Mouse (Mus musculus) bone marrow, adult 2 months (tissue): ENCODE measurements around the gene Usmg5. TPM values are rescaled to one million over a fixed set of nuclear protein-coding genes. Genes with fewer than 3 reads are reported as not detected.

Source experiments
- H3K27ac ChIP-seq: fragments of 200-500 bp; 2 replicates; pipeline ENCODE4 v1.5.1; 2012; ENCODE audit warnings: low read depth, mild to moderate bottlenecking, control low read depth, inconsistent platforms, low read length; ENCODE audit not compliant: control insufficient read depth, poor library complexity, insufficient read depth
- H3K4me1 ChIP-seq: fragments of 200-500 bp; 2 replicates; pipeline ENCODE4 v1.6.1; 2011; ENCODE audit warnings: low read length; ENCODE audit not compliant: control insufficient read depth, insufficient read depth
- H3K4me3 ChIP-seq: fragments of 200-500 bp; replicated peaks from 2 replicates; pipeline ENCODE3; 2011; ENCODE audit warnings: mild to moderate bottlenecking, low read depth, low read length, control low read depth; ENCODE audit not compliant: control insufficient read depth
- CTCF ChIP-seq: fragments of 200-500 bp; IDR thresholded peaks from 2 replicates; pipeline ENCODE4 v1.5.1; 2011; ENCODE audit warnings: low read length, control low read depth; ENCODE audit not compliant: control insufficient read depth, insufficient read depth
- POLR2A ChIP-seq: fragments of 200-500 bp; IDR thresholded peaks from 2 replicates; pipeline ENCODE4 v1.6.1; 2011; ENCODE audit warnings: low read depth, mild to moderate bottlenecking, control low read depth, low read length, borderline replicate concordance; ENCODE audit not compliant: control insufficient read depth
- WGBS: fragments of 180-500 bp; shearing (Covaris S2); methylation state at CpG from one replicate; pipeline ENCODE4 v1.1.7; 2018; 5-methylcytosine and 5-hydroxymethylcytosine counted together
- polyA plus RNA-seq: library from polyadenylated mRNA; stranded (reverse); fragments of >200 nt; gene quantifications from 2 replicates; pipeline ENCODE4 v1.2.4, GENCODE M21; 2011; ENCODE audit warnings: low replicate concordance; ENCODE audit not compliant: missing spikeins, insufficient read depth, insufficient read length

The Usmg5 gene
- polyA plus RNA-seq, 1 experiment = 341 TPM

- no peak for TF ChIP-seq CTCF
- peak; percentile 76; the same call in 1 of the 2 replicates for TF ChIP-seq POLR2A
- H3K4me1 ChIP-seq = no peaks in the 10 kb centered on the region
- H3K27ac ChIP-seq = peak overlapping the region; percentile 97
- H3K4me3 ChIP-seq = peak overlapping the region; percentile 80
- WGBS = under 1% methylated on average over 72 of the region's 72 CpGs
Measured at GRCm38 (mm10) chr19:47067924-47068611, 22.4 kb downstream of the Usmg5 start.

GRCm38 (mm10) chr19:47067096-47067882, 23.2 kb downstream of the Usmg5 start, which contains the start of gene Taf5:
TSS of gene Taf5 (plus strand) at chr19:47067746.
- Histone ChIP-seq H3K4me1 (no peaks in the 10 kb centered on the region), H3K27ac (peak within 1 kb of the TSS; percentile 97), H3K4me3 (peak within 1 kb of the TSS; percentile 80)
- 8% methylated on average over 49 of the region's 49 CpGs for WGBS
- TF ChIP-seq POLR2A = peak; percentile 99
- TF ChIP-seq CTCF = no peak

GRCm38 (mm10) chr19:47065860-47066259, 24.6 kb downstream of the Usmg5 start:
- no peak overlapping the region for H3K4me3 ChIP-seq
- H3K4me1 ChIP-seq = no peaks in the 10 kb centered on the region
- TF ChIP-seq CTCF = no peak
- no peak for TF ChIP-seq POLR2A
- no peak overlapping the region for H3K27ac ChIP-seq
- 87% methylated on average over 3 of the region's 3 CpGs for WGBS

- TF ChIP-seq POLR2A (no peak), CTCF (no peak)
- no peaks in the 10 kb centered on the region for H3K4me1 ChIP-seq
- 55% methylated on average over 1 of the region's 1 CpGs for WGBS
- no peak overlapping the region for H3K27ac ChIP-seq
- no peak overlapping the region for H3K4me3 ChIP-seq
Measured at GRCm38 (mm10) chr19:47057684-47058083, 32.8 kb downstream of the Usmg5 start.

- Histone ChIP-seq H3K27ac (no peak overlapping the region), H3K4me1 (no peaks in the 10 kb centered on the region; the same call in 1 of the 2 replicates), H3K4me3 (no peak overlapping the region)
- TF ChIP-seq CTCF = no peak
- no peak for TF ChIP-seq POLR2A
- WGBS = 58% methylated on average over 4 of the region's 4 CpGs
Measured at GRCm38 (mm10) chr19:47053471-47053870, 37.0 kb downstream of the Usmg5 start.

GRCm38 (mm10) chr19:47052927-47053326, 37.5 kb downstream of the Usmg5 start:
- Histone ChIP-seq H3K4me3 (no peak overlapping the region), H3K27ac (no peak overlapping the region), H3K4me1 (no peaks in the 10 kb centered on the region; the same call in 1 of the 2 replicates)
- 72% methylated on average over 4 of the region's 4 CpGs for WGBS
- no peak for TF ChIP-seq CTCF

- TF ChIP-seq CTCF = no peak
- TF ChIP-seq POLR2A = peak; percentile 49; the same call in 1 of the 2 replicates
- Histone ChIP-seq H3K27ac (peak within 1 kb of the TSS; percentile 67), H3K4me1 (no peaks in the 10 kb centered on the region; the same call in 1 of the 2 replicates), H3K4me3 (peak within 1 kb of the TSS; percentile 87)
- WGBS = under 1% methylated on average over 75 of the region's 75 CpGs
Measured at GRCm38 (mm10) chr19:47050271-47051032, 40.0 kb downstream of the Usmg5 start, which contains the start of gene Pcgf6. TSS of gene Pcgf6 (minus strand) at chr19:47050906.
